Mouse (Mus musculus): ENCODE results near the gene Colgalt1.

Gene Colgalt1

DNA sequence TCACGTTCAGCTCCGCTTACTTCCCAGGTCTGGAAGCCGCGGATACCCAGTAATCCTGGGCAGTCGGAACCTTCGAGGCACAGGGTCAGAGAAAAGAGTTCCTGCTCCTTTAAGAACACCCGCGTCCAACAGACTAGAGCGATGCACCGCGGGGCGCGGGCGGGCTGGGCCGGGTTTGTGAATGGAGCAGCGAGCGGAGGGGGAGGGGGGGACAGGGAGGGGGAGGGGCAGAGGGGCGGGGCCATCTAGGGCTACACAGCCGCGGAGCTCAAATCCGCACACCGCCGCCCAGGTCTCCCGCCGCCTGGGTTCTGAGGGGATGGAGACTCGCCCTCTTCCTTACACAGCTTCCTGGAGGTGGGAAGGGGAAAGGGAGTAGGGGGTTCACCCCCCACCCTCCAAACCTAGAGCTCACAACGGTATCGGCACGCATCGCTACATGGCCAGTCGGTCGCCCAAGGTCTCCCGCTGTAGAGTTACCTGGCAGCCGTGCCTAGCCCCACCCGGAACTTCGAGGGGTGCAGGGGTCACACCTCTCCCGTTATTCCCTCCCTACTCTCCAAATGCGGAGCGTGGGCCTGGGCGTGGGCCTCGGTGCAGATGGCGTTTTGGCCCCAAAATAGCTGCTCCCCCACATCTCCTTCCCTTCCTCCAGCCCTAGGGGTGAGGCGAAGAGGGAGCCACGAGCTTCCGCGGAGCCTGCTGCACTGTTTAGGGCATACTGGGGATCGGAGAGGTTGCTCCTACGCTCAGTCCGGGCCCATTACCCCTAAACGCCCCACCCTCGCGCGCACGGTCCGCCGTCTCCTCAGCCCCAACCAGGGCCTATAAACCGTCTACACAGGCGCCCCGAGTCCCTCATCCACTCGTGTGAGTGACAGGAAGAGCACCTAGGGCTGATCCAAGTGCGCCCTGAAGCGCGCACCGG, 60.1 kb downstream of the Colgalt1 start:
- peak; percentile 44 for DNase-seq

GRCm38 (mm10) chr8:71671549-71671965, 60.8 kb downstream of the Colgalt1 start, which contains the start of gene Unc13a:
Gene Unc13a (minus strand): TSS chr8:71671757.
- peak; percentile 87 for DNase-seq

DNA sequence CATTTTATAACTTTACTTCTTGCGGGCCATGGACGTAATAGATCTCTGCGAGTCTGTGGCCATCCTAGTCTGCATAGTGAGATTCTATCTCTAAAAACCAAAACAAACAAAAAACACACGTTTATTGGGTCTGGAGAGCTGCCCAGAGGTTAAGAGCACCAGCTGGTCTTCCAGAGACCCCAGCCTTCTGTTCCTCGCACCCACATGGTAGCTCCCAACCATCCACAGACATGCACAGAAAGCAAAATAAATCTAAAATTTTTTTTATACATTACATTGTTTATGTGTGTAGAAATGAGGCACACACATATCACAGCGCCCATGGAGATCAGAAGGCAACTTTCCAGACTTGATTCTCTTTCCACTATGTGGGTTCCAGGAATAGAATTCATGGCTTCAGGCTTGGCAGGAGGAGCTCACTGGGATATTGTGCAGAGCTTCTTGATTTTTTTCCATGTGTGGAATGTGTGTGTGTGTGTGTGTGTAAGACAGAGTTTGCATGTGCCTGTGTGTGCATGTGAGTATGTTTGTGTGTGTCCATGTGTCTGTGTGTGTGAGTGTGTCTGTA, 61.5 kb downstream of the Colgalt1 start:
- no peak for DNase-seq

DNA sequence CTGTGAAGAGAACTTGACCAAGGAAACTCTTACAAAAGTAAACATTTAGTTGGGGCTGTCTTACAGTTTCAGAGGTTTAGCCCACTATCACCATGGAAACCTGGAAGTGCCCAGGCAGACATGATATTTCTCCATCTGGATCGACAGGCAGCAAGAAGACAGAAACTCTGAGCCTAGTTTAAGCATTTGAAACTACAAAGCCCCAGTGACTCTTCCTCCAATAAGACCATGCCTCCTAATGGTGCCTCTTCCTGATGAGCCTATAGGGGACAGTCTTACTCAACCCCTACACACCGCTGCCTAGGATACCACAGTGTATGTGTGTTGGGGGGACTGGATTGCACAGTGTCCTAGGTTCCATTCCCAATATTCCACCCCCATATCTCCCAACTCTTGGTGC, 63.3 kb downstream of the Colgalt1 start:
- no peak for DNase-seq
